Mouse (Mus musculus): ENCODE measurements at regions not wholly inside any gene's neighbourhood (a gene's known extent, or its start where the extent isn't known, plus 50 kb on each side); places are given as distances from the start of the nearest gene placed in this dataset.
A peak's percentile ranks its signal among the peaks of the same experiment; 100 is the strongest.

DNA sequence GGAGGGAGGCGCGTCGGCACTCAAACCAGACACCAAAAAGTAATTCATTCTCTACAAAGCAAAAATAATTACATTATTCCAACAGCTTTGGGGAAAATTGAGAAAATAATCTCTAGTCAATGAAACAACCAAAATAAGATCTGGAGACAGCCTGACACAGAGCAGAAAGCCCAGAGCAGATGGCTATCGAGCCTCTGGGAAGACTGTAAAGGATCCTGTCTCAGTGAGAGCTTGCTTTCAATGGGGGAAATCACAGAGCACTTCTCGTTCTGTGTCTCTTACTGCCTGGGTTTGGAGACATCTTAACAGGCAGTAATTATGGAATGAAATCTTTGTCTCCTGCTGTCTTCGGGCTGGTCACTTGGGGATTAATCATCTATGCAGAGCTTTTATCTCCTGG lies 226.7 kb upstream of the F930015N05Rik start:
- no peak for DNase-seq

- peak in 1 of 2 experiments; percentile 20 for DNase-seq
Observed at GRCm38 (mm10) chr11:64667010-64667409, 230.6 kb upstream of the F930015N05Rik start.

- DNase-seq = no peak
Observed at GRCm38 (mm10) chr11:64667521-64667920, 231.1 kb upstream of the F930015N05Rik start.

DNA sequence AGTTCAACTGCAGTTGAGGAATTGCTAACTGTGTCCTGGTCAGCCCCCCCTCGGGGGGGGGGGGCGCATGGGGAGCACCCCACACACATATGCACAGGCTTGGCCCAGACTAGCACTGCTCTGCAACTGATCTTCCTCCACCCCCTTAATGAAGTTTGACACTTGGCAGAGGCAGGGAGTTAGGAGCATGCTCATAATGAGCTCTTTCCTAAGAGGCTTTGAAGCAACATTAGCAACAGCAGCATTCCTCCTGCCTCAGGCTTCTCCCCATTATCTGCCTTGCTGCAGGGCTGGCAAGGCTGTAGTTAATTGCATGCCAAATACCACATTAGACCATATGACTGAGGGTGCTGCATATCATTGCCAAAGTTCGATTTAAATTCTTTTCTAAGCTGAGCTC lies 235.4 kb upstream of the F930015N05Rik start:
- DNase-seq = no peak

- DNase-seq = no peak
Observed at GRCm38 (mm10) chr11:64673546-64673945, 237.1 kb upstream of the F930015N05Rik start.

GRCm38 (mm10) chr11:64703776-64704175 lies 267.3 kb upstream of the F930015N05Rik start:
- no peak for DNase-seq

DNA sequence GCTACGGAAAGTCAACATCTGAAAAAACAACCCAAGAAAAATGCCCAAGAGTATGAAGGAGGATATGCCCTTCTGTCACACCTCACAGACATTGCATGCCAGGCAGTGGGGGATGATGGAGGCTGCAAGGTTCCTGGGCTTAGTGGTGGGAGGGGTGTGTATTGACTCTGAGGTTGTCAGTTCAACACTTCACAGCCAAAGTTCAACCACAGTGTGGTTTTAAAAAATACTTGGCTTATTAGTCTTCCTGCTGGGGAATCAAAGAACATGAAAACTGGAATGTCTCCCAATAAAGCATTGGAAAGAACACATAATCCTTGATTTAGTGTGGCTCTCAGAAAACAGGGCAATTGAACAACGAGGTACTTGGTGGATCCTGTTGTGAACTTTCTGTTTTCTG lies 267.0 kb upstream of the Elac2 start:
- no peak for DNase-seq

DNA sequence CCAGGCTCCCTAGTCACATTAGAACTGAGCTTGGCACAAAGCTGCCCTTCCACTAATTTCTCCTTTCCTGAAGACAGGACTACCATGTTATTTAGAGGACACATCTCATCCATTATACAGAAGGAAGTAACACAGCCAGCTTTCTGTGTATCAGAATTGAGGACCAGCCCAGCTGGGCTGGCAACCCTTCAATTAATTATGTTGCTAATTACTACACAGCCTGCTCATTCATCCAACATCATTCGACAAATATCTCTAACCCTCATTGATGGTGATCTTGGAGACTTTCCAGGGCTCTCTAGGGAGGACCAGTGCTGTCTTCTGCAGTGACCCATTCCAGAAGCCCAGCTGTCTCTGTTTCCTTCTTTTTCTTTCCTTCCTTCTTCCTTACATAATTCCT lies 263.7 kb upstream of the Elac2 start:
- DNase-seq = peak; percentile 18 to 34

GRCm38 (mm10) chr11:64718316-64719085 lies 260.3 kb upstream of the Elac2 start:
- DNase-seq = peak; percentile 87 to 91

DNA sequence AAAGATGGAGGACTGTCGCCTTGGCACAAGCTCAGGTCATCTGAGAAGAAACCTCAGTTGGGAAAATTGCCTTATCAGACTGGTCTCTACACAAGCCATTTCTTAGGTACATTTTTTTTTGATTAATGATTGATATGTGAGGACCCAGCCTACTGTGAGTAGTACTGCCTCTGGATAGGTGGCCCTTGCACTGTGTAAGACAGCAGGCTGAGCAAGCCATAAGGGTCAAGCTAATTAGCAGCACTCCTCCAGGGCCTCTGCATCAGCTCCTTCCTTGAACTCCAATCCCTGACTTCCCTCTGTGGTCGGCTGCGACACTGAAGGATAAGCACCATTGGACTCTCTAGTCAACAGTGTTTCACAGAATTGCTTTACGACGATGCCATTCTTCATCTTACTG lies 252.6 kb upstream of the Elac2 start:
- DNase-seq = no peak

- no peak for DNase-seq
Observed at GRCm38 (mm10) chr11:64727841-64728421, 250.9 kb upstream of the Elac2 start.

GRCm38 (mm10) chr11:64738948-64739347 lies 239.9 kb upstream of the Elac2 start:
- DNase-seq = no peak

DNA sequence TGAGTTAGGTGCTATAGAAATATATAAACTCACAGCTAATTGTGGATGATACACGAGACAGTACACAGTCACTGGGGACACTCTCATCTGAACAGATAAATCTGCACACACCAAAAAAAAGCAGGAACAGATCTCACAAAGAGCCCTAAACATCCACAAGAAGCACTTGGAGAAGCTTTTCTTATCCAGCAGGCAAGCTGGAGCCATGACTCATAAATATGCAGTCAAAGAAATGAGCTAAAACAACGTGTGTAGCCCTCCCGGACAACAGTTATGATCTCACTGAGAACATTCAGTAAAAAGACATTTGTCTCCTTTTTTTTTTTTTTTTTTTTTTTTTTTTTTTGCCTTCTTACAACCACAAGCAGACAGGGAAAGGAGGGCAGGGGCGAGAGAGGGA lies 235.1 kb upstream of the Elac2 start:
- DNase-seq = no peak

DNA sequence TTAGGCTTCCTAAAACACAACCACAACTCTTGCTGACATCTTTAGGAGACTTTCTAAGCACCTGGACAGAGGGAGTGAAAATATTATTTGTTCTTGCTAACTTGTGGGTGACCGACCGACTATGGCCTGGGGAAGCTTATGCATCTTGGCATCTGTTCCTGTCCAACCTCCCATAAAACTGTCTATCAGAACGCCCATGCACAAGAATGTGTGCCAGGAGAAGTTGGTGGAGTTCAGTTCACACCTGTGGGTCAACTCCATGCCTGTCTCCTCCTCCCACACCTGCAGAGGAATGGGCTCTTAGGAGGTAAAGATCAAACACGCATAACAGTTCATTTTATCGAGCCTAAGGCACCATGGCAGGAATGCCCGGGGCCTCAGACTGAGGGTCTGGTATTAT lies 232.7 kb upstream of the Elac2 start:
- DNase-seq = no peak

DNA sequence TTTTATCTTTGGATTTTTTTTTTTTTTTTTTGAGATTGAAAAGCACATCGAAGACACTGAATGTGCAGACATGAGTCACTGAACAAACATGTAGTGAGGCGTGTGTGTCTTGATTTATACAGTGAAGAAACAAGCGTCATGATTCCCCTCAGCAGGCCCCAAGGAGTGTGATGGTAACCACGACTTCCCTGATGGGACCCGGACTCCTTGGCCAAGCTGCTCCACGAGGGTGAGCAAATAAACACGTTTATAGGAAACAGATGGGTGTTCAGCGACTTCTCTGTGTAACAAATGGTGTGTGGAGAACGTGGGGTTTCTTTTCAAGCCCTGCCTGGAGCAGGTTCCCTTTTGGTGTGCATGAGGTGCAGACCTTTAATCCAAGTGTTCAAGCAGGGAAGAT lies 228.9 kb upstream of the Elac2 start:
- no peak for DNase-seq

DNA sequence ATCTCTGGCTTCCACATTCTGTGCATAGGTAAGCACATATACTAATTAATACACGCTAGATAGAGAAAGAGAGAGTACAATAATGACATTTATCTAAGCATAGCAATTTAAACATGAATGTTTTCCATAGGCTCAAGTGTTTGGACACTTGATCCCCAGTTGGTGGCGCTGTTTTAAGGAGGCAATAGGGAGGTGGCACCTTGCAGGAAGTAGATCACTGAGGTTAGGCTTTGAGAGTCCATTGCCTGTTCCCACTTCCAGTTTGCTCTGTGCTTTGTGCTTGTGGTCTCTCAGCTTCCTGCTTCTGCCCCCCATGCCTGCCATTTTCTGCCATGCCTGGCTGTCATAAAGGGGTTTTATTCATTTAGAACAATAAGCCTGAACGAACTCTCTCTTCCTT lies 226.5 kb upstream of the Elac2 start:
- peak in 1 of 2 experiments; percentile 12 for DNase-seq

DNA sequence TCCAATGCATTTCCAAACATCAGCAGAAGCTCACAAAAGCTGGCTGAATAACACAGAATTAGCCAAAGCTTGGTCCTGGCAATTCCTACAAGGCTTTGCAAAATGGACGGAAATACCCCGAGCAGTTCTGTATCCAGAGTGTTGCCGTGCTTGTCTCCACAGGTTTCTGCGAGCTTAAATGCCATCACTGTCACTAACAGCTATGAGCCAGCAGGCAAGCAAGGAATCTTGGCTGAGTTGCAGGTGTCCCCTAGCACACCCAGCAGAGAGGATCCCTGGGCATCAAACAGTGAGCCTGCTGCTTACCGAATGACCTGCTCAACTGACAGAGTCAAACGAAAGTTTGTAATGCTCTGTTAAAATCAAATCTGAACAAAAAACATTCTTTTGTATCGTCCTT lies 226.0 kb upstream of the Elac2 start:
- DNase-seq = peak; percentile 6 to 36

DNA sequence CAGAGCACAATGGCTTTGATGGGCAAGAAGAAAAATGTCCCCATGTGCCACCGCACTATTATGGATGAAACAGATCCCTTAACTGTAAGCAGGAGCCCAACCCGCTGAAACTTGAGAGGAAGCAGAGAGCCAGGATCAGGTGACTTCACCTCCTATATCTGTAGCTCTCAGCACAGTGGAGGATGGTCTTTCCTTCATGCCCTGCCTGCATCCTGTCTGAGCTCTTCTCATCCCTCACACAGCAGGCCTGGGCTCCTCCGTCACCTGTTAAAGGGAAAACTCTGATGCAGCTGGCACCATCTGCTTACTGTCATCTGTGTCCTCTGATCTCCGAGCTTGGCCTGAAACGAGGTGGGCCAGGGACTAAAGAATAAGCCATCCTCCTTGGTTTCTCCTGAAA lies 224.8 kb upstream of the Elac2 start:
- no peak for DNase-seq

GRCm38 (mm10) chr11:64755563-64755962 lies 223.3 kb upstream of the Elac2 start:
- no peak for DNase-seq

- DNase-seq = no peak
Observed at GRCm38 (mm10) chr11:64760626-64761025, 218.2 kb upstream of the Elac2 start.

DNA sequence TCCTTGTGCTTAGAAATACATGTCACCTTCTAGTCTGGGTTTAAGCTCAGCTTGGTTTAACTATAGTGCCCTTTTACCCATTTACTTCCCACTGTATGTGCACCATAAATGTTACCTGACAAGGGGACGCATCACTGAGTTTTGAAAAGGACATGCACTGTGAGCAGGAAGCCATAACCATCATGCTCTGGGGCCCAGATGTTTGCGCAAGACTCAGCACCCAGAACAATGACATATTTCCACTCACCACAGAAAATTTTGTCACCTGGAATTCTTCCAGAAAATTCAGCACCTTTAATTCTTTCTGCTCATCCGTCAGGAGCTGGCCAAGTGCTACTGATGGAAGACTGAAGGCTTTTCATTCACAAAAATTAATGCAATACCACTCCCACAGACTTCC lies 216.1 kb upstream of the Elac2 start:
- no peak for DNase-seq

- no peak for DNase-seq
Observed at GRCm38 (mm10) chr11:64764056-64764455, 214.8 kb upstream of the Elac2 start.

GRCm38 (mm10) chr11:64776691-64777090 lies 202.1 kb upstream of the Elac2 start:
- peak; percentile 9 for DNase-seq

- DNase-seq = no peak
Observed at GRCm38 (mm10) chr11:64800246-64801121, 178.4 kb upstream of the Elac2 start.
